Mouse (Mus musculus) heart, embryonic 11.5 days (tissue): ENCODE measurements at regions not wholly inside any gene's neighbourhood (a gene's known extent, or its start where the extent isn't known, plus 50 kb on each side); places are given as distances from the start of the nearest gene placed in this dataset.

Experiments used
- ATAC-seq: fragments of 200-750 bp; cut with Nextera tagmentation; replicated peaks from 2 replicates; pipeline ENCODE4 v1.8.0; 2017; ENCODE audit warnings: moderate library complexity; ENCODE audit not compliant: insufficient number of reproducible peaks, low FRiP score, low TSS enrichment
- H3K27ac ChIP-seq: fragments of 300-500 bp; sonication (generic); 2 replicates; pipeline ENCODE4 v1.5.1; 2014; ENCODE audit warnings: mild to moderate bottlenecking, low read depth, low read length
- H3K27me3 ChIP-seq: fragments of 300-500 bp; sonication (generic); 2 replicates; pipeline ENCODE4 v1.6.1; 2014; ENCODE audit warnings: mild to moderate bottlenecking, low read length, mixed read lengths; ENCODE audit not compliant: control insufficient read depth, insufficient read depth
- H3K36me3 ChIP-seq: fragments of 300-500 bp; sonication (generic); 2 replicates; pipeline ENCODE4 v1.6.1; 2014; ENCODE audit warnings: mild to moderate bottlenecking, low read length, moderate library complexity, mixed read lengths; ENCODE audit not compliant: control insufficient read depth, insufficient read depth
- H3K4me1 ChIP-seq: fragments of 300-500 bp; sonication (generic); 2 replicates; pipeline ENCODE4 v1.6.1; 2014; ENCODE audit warnings: low read length; ENCODE audit not compliant: control insufficient read depth, insufficient read depth
- H3K4me2 ChIP-seq: fragments of 300-500 bp; sonication (generic); 2 replicates; pipeline ENCODE4 v1.6.1; 2014; ENCODE audit warnings: mild to moderate bottlenecking, moderate library complexity
- H3K4me3 ChIP-seq: fragments of 300-500 bp; sonication (generic); 2 replicates; pipeline ENCODE4 v1.5.1; 2014; ENCODE audit warnings: low read depth, low read length
- H3K9ac ChIP-seq: fragments of 300-500 bp; sonication (generic); 2 replicates; pipeline ENCODE4 v1.6.1; 2014; ENCODE audit warnings: mild to moderate bottlenecking, low read depth, low read length, moderate library complexity
- H3K9me3 ChIP-seq: fragments of 300-500 bp; sonication (generic); replicated peaks from 2 replicates; pipeline ENCODE4 v1.6.1; 2016; ENCODE audit warnings: low read length; ENCODE audit not compliant: control insufficient read depth
- WGBS: fragments of 180-500 bp; shearing (Covaris S2); extraction: QIAGEN DNeasy Blood & Tissue Kit; methylation state at CpG from one replicate; pipeline ENCODE4 v1.1.7; 2014; ENCODE audit not compliant: insufficient replicate concordance; 5-methylcytosine and 5-hydroxymethylcytosine counted together

DNA sequence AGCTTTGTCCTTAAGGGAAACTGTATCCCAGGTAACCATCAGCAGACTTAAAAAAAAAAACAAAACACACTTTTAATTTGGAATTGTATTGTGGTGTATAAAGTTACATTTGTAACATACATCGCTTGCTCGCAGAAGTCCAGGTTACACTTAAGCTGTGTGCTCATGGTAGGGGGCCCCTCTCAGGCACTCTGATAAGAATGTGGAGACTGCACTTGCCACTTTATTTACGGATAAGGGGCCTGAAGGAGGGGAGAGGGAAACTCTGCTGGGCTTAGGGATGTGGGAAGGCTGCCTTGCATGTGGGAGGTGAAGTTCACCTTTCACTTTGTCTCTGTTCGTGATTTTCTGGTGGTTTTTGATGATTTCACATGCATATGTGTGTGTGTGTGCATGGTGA, 58.7 kb downstream of the Ccdc185 start:
- no peak overlapping the region for H3K9ac ChIP-seq
- no peak overlapping the region for H3K4me3 ChIP-seq
- peak overlapping the region; percentile 14; the same call in 1 of the 2 replicates for H3K4me2 ChIP-seq
- no peaks in the 10 kb centered on the region for H3K36me3 ChIP-seq
- WGBS, result 46% methylated on average over 4 of the region's 4 CpGs
- peaks cover 5% of the 10 kb centered on the region for H3K4me1 ChIP-seq
- H3K27ac ChIP-seq, result no peak overlapping the region
- no peak for ATAC-seq
- no peaks in the 10 kb centered on the region for H3K9me3 ChIP-seq
- H3K27me3 ChIP-seq, result no peaks in the 10 kb centered on the region

- Histone ChIP-seq H3K27ac (no peak overlapping the region), H3K27me3 (no peaks in the 10 kb centered on the region), H3K4me3 (no peak overlapping the region), H3K9me3 (no peaks in the 10 kb centered on the region), H3K9ac (no peak overlapping the region), H3K36me3 (no peaks in the 10 kb centered on the region), H3K4me1 (peaks cover 5% of the 10 kb centered on the region), H3K4me2 (no peak overlapping the region)
- 64% methylated on average over 6 of the region's 6 CpGs for WGBS
- ATAC-seq, result no peak
Observed at GRCm38 (mm10) chr1:182689741-182690140, 59.2 kb downstream of the Ccdc185 start.

GRCm38 (mm10) chr1:182687146-182687545, 61.8 kb downstream of the Ccdc185 start:
- no peaks in the 10 kb centered on the region for H3K36me3 ChIP-seq
- no peaks in the 10 kb centered on the region for H3K27me3 ChIP-seq
- no peak overlapping the region for H3K4me2 ChIP-seq
- H3K4me1 ChIP-seq, result peaks cover 11% of the 10 kb centered on the region
- H3K4me3 ChIP-seq, result no peak overlapping the region
- H3K27ac ChIP-seq, result no peak overlapping the region
- ATAC-seq, result no peak
- no peaks in the 10 kb centered on the region for H3K9me3 ChIP-seq
- no peak overlapping the region for H3K9ac ChIP-seq
- 57% methylated on average over 5 of the region's 5 CpGs for WGBS

GRCm38 (mm10) chr1:182686231-182686630, 62.7 kb downstream of the Ccdc185 start:
- no peak for ATAC-seq
- 30% methylated on average over 5 of the region's 5 CpGs for WGBS
- no peak overlapping the region for H3K4me3 ChIP-seq

GRCm38 (mm10) chr1:182682591-182683252, 66.3 kb downstream of the Ccdc185 start:
- peak overlapping the region; percentile 1; the same call in 1 of the 2 replicates for H3K4me2 ChIP-seq
- no peaks in the 10 kb centered on the region for H3K36me3 ChIP-seq
- 27% methylated on average over 14 of the region's 14 CpGs for WGBS
- no peaks in the 10 kb centered on the region for H3K27me3 ChIP-seq
- H3K4me1 ChIP-seq, result peaks cover 8% of the 10 kb centered on the region; the same call in 1 of the 2 replicates
- no peak overlapping the region for H3K4me3 ChIP-seq
- H3K9ac ChIP-seq, result no peak overlapping the region
- H3K27ac ChIP-seq, result no peak overlapping the region
- peak; percentile 51; the same call in 1 of the 2 replicates for ATAC-seq
- H3K9me3 ChIP-seq, result no peaks in the 10 kb centered on the region

More at GRCm38 (mm10) chr1:182686231-182686630, 62.7 kb downstream of the Ccdc185 start:
- no peak overlapping the region for H3K9ac ChIP-seq
- H3K27ac ChIP-seq, result no peak overlapping the region
- H3K9me3 ChIP-seq, result no peaks in the 10 kb centered on the region
- peaks cover 13% of the 10 kb centered on the region for H3K4me1 ChIP-seq
- no peaks in the 10 kb centered on the region for H3K36me3 ChIP-seq
- H3K27me3 ChIP-seq, result no peaks in the 10 kb centered on the region
- H3K4me2 ChIP-seq, result no peak overlapping the region
